Mouse (Mus musculus) gastrocnemius, adult 2 months (tissue): Measurements from ENCODE around the gene Tns3. TPM values are rescaled to one million over a fixed set of nuclear protein-coding genes. Genes with fewer than 3 reads are reported as not detected.
A peak's percentile ranks its signal among the peaks of the same experiment; 100 is the strongest.

Source experiments
- DNase-seq: peaks from one replicate; pipeline ENCODE4 v3.0.0; 2022
- H3K27ac ChIP-seq: fragments of 200-600 bp; 2 replicates; pipeline ENCODE4 v1.8.1; 2022; ENCODE audit warnings: mild to moderate bottlenecking
- H3K4me3 ChIP-seq: fragments of 200-600 bp; 2 replicates; pipeline ENCODE4 v1.8.1; 2022; ENCODE audit warnings: mild to moderate bottlenecking, moderate library complexity
- CTCF ChIP-seq: fragments of 200-600 bp; IDR thresholded peaks from 2 replicates; pipeline ENCODE4 v1.8.1; 2022; ENCODE audit warnings: antibody characterized with exemption, mild to moderate bottlenecking, moderate library complexity
- intact Hi-C: fragments of 180-260 bp; cut with DNase I; formaldehyde crosslinking; loops from one replicate; pipeline ENCODE4 v1.15.1; 2025
- total RNA-seq, 2 experiments: library from RNA; stranded (reverse); gene quantifications; 2 replicates each; pipeline ENCODE4 v1.2.3; 2021

The Tns3 gene
- total RNA-seq, 2 experiments from 2014 or later = 4.9 to 9.8 TPM

- peak; percentile 33 for DNase-seq
- TF ChIP-seq CTCF = no peak
- Histone ChIP-seq H3K4me3 (no peak overlapping the region), H3K27ac (peak overlapping the region; percentile 81)
- intact Hi-C loops = no loop called here
These were observed 182.8 kb downstream of the Tns3 start for GRCm38 (mm10) chr11:8481529-8481928.

DNA sequence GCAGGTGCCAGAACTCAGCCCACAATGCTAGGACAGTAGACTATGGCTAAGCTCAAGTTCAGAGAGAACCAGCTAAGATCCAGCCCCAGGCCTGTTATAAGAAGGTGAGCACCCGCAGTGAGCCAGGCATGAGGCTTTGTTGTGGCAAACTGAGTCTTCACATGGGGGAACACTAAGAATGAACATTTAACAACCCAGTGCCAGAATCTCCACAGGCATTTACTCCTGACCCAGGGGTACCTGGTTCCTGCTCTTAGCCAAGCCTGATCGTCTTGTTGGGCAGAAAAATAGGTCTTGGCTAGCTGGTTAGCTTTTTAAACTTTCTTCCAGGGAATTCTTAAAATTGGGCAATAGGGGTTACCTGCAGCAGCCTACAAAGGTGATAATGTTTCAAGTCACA, 184.5 kb downstream of the Tns3 start:
- Histone ChIP-seq H3K4me3 (no peak overlapping the region), H3K27ac (peak overlapping the region; percentile 43)
- no peak for TF ChIP-seq CTCF
- intact Hi-C loops = no loop called here
- DNase-seq = no peak

DNA sequence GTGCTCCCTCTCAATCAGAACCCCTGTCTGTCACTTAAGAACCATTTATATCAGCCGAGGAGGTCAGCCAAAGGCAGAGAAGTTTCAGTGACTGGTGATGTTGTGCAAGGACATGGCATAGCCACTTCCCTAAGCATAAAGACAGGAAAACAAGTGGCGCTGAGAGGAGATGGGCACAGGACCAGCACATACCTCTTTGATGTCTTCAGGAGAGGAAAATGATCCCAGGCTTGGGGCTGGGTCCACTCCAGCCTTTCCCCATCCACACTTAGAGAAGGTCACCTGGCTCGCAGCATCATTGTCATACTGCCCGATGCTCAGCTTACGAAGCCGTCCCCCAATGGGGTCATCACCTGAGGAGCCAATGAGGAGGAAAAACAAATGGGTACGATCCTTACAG, 185.0 kb downstream of the Tns3 start:
- TF ChIP-seq CTCF = no peak
- peak; percentile 67 for DNase-seq
- H3K4me3 ChIP-seq = no peak overlapping the region
- peak overlapping the region; percentile 46; the same call in 1 of the 2 replicates for H3K27ac ChIP-seq
- intact Hi-C loops = no loop called here

- TF ChIP-seq CTCF = no peak
- H3K4me3 ChIP-seq = no peak overlapping the region
- no peak for DNase-seq
- no peak overlapping the region for H3K27ac ChIP-seq
- intact Hi-C loops = no loop called here
These were observed 190.7 kb downstream of the Tns3 start for GRCm38 (mm10) chr11:8473616-8474015.

GRCm38 (mm10) chr11:8472439-8472838, 191.9 kb downstream of the Tns3 start:
- intact Hi-C loops = no loop called here

DNA sequence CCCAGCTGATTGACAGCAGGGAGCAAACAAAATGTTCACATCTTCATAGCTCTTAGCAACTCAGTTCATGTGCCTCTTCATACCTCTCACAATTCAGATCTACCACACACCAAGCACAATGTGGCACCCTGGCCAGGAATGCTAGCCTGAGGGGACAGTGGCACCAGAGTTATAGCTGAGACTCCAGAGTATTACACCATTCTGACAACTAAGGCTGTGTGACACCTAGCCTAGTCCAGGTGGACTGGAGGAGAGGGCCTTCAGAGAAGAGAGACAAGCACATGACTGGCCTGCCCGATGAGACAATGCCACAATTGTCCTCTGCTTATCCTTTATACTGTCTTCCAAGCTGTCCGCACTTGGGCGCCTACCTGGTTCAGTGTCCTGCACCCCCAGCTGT, 192.8 kb downstream of the Tns3 start:
- TF ChIP-seq CTCF = no peak
- no peak for DNase-seq
- Histone ChIP-seq H3K4me3 (no peak overlapping the region), H3K27ac (no peak overlapping the region)
- intact Hi-C loops = no loop called here

More at GRCm38 (mm10) chr11:8472439-8472838, 191.9 kb downstream of the Tns3 start:
- TF ChIP-seq CTCF = no peak
- H3K27ac ChIP-seq = no peak overlapping the region
- no peak overlapping the region for H3K4me3 ChIP-seq
- no peak for DNase-seq

GRCm38 (mm10) chr11:8469537-8469936, 194.8 kb downstream of the Tns3 start:
- H3K4me3 ChIP-seq = no peak overlapping the region
- TF ChIP-seq CTCF = no peak
- intact Hi-C loops = loop anchor here (5.0 kb wide), 2 partner anchors 42 to 53 kb away; no protein-coding TSS in a partner anchor
- H3K27ac ChIP-seq = peak overlapping the region; percentile 94
- DNase-seq = no peak

GRCm38 (mm10) chr11:8468161-8469091, 195.9 kb downstream of the Tns3 start:
- TF ChIP-seq CTCF = peak; percentile 25
- H3K27ac ChIP-seq = peak overlapping the region; percentile 94
- intact Hi-C loops = loop anchor here (5.0 kb wide), 2 partner anchors 41 to 54 kb away; no protein-coding TSS in a partner anchor
- DNase-seq = peak; percentile 80
- H3K4me3 ChIP-seq = peak overlapping the region; percentile 82

- H3K4me3 ChIP-seq = peak overlapping the region; percentile 82
- TF ChIP-seq CTCF = no peak
- intact Hi-C loops = loop anchor here (5.0 kb wide), 2 partner anchors 40 to 55 kb away; no protein-coding TSS in a partner anchor
- DNase-seq = no peak
- peak overlapping the region; percentile 94 for H3K27ac ChIP-seq
These were observed 196.8 kb downstream of the Tns3 start for GRCm38 (mm10) chr11:8467403-8468160.

DNA sequence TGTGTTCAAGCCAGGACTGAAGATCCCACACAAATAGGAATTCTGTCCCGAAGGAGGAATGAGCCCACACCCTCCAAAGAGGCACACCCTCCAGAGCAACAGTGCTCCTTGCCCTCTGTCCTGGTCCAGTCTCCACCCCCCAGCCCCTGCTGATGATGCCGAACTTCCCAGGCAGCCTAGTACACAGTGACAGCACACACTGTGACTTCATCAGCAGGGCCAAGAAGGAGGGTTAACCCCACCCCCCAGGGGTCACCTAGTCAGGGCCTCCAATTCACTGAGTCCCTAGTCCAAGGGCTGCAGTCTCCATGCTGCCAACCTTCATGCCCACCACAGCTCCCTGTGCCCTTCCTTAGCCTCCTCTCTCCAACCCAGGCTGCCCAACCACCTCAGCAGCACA, 200.5 kb downstream of the Tns3 start:
- TF ChIP-seq CTCF = no peak
- no peak for DNase-seq
- H3K27ac ChIP-seq = peak overlapping the region; percentile 48
- intact Hi-C loops = no loop called here
- H3K4me3 ChIP-seq = no peak overlapping the region

- peak overlapping the region; percentile 35 for H3K27ac ChIP-seq
- TF ChIP-seq CTCF = no peak
- DNase-seq = no peak
- intact Hi-C loops = no loop called here
- no peak overlapping the region for H3K4me3 ChIP-seq
These were observed 201.4 kb downstream of the Tns3 start for GRCm38 (mm10) chr11:8462827-8463405.

DNA sequence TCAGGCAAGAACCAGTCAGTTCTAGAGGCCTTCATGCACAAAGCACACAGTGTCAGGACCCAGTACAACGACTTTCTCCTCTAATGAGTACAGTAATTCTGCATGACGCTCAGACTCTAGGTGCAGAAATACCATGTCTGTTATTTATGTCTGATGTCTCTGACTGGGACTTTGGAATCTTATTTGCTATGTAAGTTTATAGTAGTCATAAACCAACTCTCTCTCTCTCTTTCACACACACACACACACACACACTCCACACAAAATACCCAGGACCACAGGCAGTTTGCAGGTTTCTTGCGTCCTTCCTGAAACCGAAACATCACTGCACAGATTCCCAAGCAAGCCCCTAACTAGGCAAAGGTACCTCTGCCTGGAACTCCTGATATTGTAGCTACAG, 203.5 kb downstream of the Tns3 start:
- TF ChIP-seq CTCF = no peak
- intact Hi-C loops = no loop called here
- H3K4me3 ChIP-seq = no peak overlapping the region

GRCm38 (mm10) chr11:8457951-8458350, 206.4 kb downstream of the Tns3 start:
- Histone ChIP-seq H3K27ac (peak overlapping the region; percentile 55), H3K4me3 (no peak overlapping the region)
- DNase-seq = no peak
- no peak for TF ChIP-seq CTCF
- intact Hi-C loops = no loop called here

More for the DNA sequence above, 203.5 kb downstream of the Tns3 start:
- no peak overlapping the region for H3K27ac ChIP-seq
- no peak for DNase-seq
